Mouse (Mus musculus) neutrophil, adult 65 days (primary cell): ENCODE data around the gene Gm3636. TPM values are rescaled to one million over a fixed set of nuclear protein-coding genes. Genes with fewer than 3 reads are reported as not detected.

Experiments
- total RNA-seq: library from RNA; stranded (reverse); gene quantifications from 2 replicates; pipeline ENCODE4 v1.2.4, GENCODE M21; 2023

Gm3636 gene
- not detected in 2 replicates for total RNA-seq

GRCm38 (mm10) chr14:6742232-6742631, at the start of gene Gm3636:
TSS of gene Gm3636 (minus strand) at chr14:6742332.

GRCm38 (mm10) chr14:6774311-6774710, 32.2 kb upstream of the Gm3636 start, which contains the start of gene Gm8362:
TSS of gene Gm8362 (minus strand) at chr14:6774411.

GRCm38 (mm10) chr14:6720151-6720550, 22.0 kb downstream of the Gm3636 start, which contains the start of gene Gm8050:
TSS of gene Gm8050 (minus strand) at chr14:6720251.

Other genes starting within 250 kb of the Gm3636 start
- not detected in 2 replicates for gene Gm8356, start 205.0 kb downstream of the Gm3636 start, total RNA-seq
- not detected in 2 replicates for gene Gm3629, start 151.7 kb downstream of the Gm3636 start, total RNA-seq
- gene Gm3460, start 119.9 kb downstream of the Gm3636 start, total RNA-seq = not detected in 2 replicates
- not detected in 2 replicates for gene Gm10251, start 58.2 kb downstream of the Gm3636 start, total RNA-seq
- gene Gm8050, start 22.1 kb downstream of the Gm3636 start, total RNA-seq = not detected in 2 replicates
- not detected in 2 replicates for gene Gm8362, start 32.1 kb upstream of the Gm3636 start, total RNA-seq
- gene Gm3642, start 98.0 kb upstream of the Gm3636 start, total RNA-seq = not detected in 2 replicates
- not detected in 2 replicates for gene Gm3667, start 147.6 kb upstream of the Gm3636 start, total RNA-seq
- not detected in 2 replicates for gene Gm6356, start 231.5 kb upstream of the Gm3636 start, total RNA-seq